Mouse (Mus musculus) bone marrow macrophage, adult 2 months (primary cell): Measurements from ENCODE around the gene Ptgdr2. TPM values are rescaled to one million over a fixed set of nuclear protein-coding genes. Genes with fewer than 3 reads are reported as not detected.
A peak's percentile ranks its signal among the peaks of the same experiment; 100 is the strongest.

ENCODE experiments used
- H3K27ac ChIP-seq: 2 replicates; pipeline ENCODE4 v1.5.1; 2012; ENCODE audit warnings: low read depth, low read length; ENCODE audit not compliant: insufficient read depth
- H3K4me1 ChIP-seq: 2 replicates; pipeline ENCODE4 v1.6.1; 2012; ENCODE audit warnings: low read length; ENCODE audit not compliant: control insufficient read depth, insufficient read depth
- H3K4me3 ChIP-seq: 2 replicates; pipeline ENCODE4 v1.5.1; 2012; ENCODE audit warnings: mild to moderate bottlenecking, low read length, moderate library complexity; ENCODE audit not compliant: insufficient read depth
- CTCF ChIP-seq: IDR thresholded peaks from 2 replicates; pipeline ENCODE4 v1.5.1; 2012; ENCODE audit warnings: low read depth, mild to moderate bottlenecking, low read length, moderate library complexity
- POLR2A ChIP-seq: IDR thresholded peaks from 2 replicates; pipeline ENCODE4 v1.6.1; 2012; ENCODE audit warnings: mild to moderate bottlenecking, low read depth, low read length, borderline replicate concordance
- polyA plus RNA-seq: library from polyadenylated mRNA; stranded (reverse); fragments of >200 nt; gene quantifications from 2 replicates; pipeline ENCODE4 v1.2.4, GENCODE M21; 2012; ENCODE audit not compliant: missing spikeins, insufficient read depth, insufficient read length

The Ptgdr2 gene
- polyA plus RNA-seq: not detected in 2 replicates

- Histone ChIP-seq H3K27ac (no peak within 1 kb of the TSS), H3K4me3 (no peak within 1 kb of the TSS), H3K4me1 (no peaks in the 10 kb centered on the region)
- TF ChIP-seq POLR2A (no peak), CTCF (no peak)
Measured at GRCm38 (mm10) chr19:10937110-10937563, at the start of gene Ptgdr2. Gene Ptgdr2 (plus strand): TSS chr19:10937160.

GRCm38 (mm10) chr19:10892201-10892600 lies 44.8 kb upstream of the Ptgdr2 start:
- Histone ChIP-seq H3K27ac (no peak overlapping the region), H3K4me3 (no peak overlapping the region), H3K4me1 (peaks cover 9% of the 10 kb centered on the region)
- TF ChIP-seq CTCF (no peak), POLR2A (no peak)

- TF ChIP-seq CTCF (no peak), POLR2A (no peak; the same call in 1 of the 2 replicates)
- H3K27ac ChIP-seq: peak within 1 kb of the TSS; percentile 84
Measured at GRCm38 (mm10) chr19:10895016-10895528, 41.9 kb upstream of the Ptgdr2 start, which contains the start of gene Prpf19. Gene Prpf19 (plus strand): TSS chr19:10895231.

GRCm38 (mm10) chr19:10895708-10896107 lies 41.3 kb upstream of the Ptgdr2 start:
- peak overlapping the region; percentile 85 for H3K4me3 ChIP-seq
- peak overlapping the region; percentile 84 for H3K27ac ChIP-seq
- TF ChIP-seq POLR2A (no peak), CTCF (no peak)
- H3K4me1 ChIP-seq: peaks cover 9% of the 10 kb centered on the region

More at GRCm38 (mm10) chr19:10895016-10895528, 41.9 kb upstream of the Ptgdr2 start, which contains the start of gene Prpf19:
- H3K4me1 ChIP-seq: peaks cover 9% of the 10 kb centered on the region
- H3K4me3 ChIP-seq: peak within 1 kb of the TSS; percentile 85

- peaks cover 9% of the 10 kb centered on the region for H3K4me1 ChIP-seq
- H3K4me3 ChIP-seq: peak overlapping the region; percentile 85; the same call in 1 of the 2 replicates
- TF ChIP-seq CTCF (no peak), POLR2A (no peak)
Measured at GRCm38 (mm10) chr19:10896849-10897248, 40.1 kb upstream of the Ptgdr2 start.

GRCm38 (mm10) chr19:10897491-10897890 lies 39.5 kb upstream of the Ptgdr2 start:
- TF ChIP-seq POLR2A (no peak), CTCF (no peak)
- Histone ChIP-seq H3K27ac (no peak overlapping the region), H3K4me3 (no peak overlapping the region), H3K4me1 (peaks cover 9% of the 10 kb centered on the region)

More at GRCm38 (mm10) chr19:10896849-10897248, 40.1 kb upstream of the Ptgdr2 start:
- H3K27ac ChIP-seq: no peak overlapping the region

- Histone ChIP-seq H3K27ac (no peak overlapping the region), H3K4me3 (no peak overlapping the region), H3K4me1 (peaks cover 4% of the 10 kb centered on the region)
- TF ChIP-seq CTCF: no peak
- TF ChIP-seq POLR2A: no peak
Measured at GRCm38 (mm10) chr19:10900315-10900714, 36.6 kb upstream of the Ptgdr2 start.

GRCm38 (mm10) chr19:10901046-10901445 lies 35.9 kb upstream of the Ptgdr2 start:
- H3K27ac ChIP-seq: no peak overlapping the region
- H3K4me3 ChIP-seq: no peak overlapping the region
- H3K4me1 ChIP-seq: peaks cover 4% of the 10 kb centered on the region
- TF ChIP-seq CTCF: no peak
- TF ChIP-seq POLR2A: no peak

GRCm38 (mm10) chr19:10904512-10904911 lies 32.4 kb upstream of the Ptgdr2 start:
- TF ChIP-seq CTCF: no peak
- no peak for TF ChIP-seq POLR2A
- Histone ChIP-seq H3K4me1 (peaks cover 4% of the 10 kb centered on the region), H3K4me3 (no peak overlapping the region), H3K27ac (no peak overlapping the region)

- TF ChIP-seq CTCF: no peak
- no peak for TF ChIP-seq POLR2A
- Histone ChIP-seq H3K4me3 (no peak overlapping the region), H3K4me1 (peaks cover 4% of the 10 kb centered on the region), H3K27ac (no peak overlapping the region)
Measured at GRCm38 (mm10) chr19:10904927-10905727, 31.8 kb upstream of the Ptgdr2 start.
